Mouse (Mus musculus): ENCODE measurements around the gene Kcnma1.

Kcnma1 gene

DNA sequence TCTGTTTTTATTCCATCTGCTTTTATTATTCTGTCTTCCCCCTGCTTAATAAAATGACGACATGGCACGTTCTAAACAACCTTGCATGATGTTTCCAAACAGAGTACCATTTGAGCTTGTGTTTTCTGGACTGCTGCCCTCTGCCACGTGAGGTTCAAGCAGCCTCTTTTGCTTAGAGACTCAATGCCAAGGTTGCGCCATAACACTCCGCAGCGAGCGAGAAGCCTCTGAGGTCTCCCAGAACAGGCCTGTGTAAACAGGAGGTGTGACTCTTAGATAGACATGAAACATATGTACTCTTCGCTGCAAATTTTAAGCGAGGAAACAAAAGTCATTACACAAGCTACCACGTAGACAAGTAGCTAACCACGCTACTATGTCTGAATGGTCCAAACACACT, 55.2 kb downstream of the Kcnma1 start:
- DNase-seq, result no peak

GRCm38 (mm10) chr14:23957270-23957669, 57.0 kb downstream of the Kcnma1 start:
- DNase-seq, result no peak

GRCm38 (mm10) chr14:23943876-23944275, 70.4 kb downstream of the Kcnma1 start:
- DNase-seq, result no peak

GRCm38 (mm10) chr14:23943152-23943551, 71.1 kb downstream of the Kcnma1 start:
- DNase-seq, result no peak

DNA sequence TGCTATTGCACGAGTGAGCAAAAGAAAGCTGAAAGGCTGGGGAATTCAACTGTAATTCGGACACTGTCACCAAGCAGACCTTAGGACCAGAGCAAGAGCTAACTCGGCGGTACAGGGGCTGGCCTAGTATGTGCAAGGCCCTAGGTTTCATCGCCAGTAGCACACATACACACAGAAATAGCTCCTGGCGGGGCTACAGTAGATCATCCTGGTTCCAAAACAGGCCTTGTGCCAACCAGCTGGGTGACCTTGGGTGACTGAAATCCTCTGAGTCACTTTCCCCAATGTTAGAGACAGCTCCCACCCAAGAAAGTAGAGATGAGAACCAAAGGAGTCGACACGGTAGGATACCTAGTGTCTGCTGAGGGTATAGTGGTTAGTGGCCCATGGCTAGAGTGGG, 72.2 kb downstream of the Kcnma1 start:
- no peak for DNase-seq

DNA sequence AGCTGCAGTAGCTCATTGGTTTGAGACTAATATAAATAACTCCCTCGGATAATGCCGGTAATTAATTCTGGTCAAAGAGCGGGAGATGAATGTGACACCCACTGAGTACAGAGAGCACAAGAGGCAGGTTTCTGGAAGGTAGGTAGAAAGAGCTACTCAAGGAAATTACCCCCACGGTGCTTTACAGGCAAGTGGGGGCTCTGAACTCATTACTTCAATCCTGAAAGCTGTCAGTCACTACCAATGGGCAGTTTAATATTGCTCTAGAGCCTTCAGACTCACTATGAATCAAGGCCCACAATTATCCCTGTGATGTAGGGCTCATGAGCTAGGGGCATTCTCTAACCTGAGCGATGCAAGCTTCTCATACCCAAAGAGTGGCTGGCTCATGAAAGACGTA, 79.3 kb downstream of the Kcnma1 start:
- no peak for DNase-seq

DNA sequence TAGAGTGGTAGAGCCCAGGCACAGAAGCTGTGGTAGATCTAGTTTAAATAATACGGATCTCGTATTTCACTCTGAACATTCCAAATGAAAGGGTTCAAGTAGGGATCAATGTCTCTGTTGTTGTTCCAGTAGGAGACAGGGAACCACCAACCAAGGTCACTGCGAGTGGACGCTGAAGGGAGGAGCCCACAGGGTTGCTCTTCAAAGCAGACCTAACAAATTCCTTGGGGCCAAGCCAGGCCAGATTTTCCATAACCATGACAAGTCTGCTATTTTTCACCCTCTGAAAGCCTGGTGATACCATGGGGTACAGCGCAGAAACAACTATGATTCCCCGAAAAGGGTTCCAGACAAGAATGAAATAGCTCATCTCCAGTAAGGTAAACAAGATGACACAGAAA, 82.6 kb downstream of the Kcnma1 start:
- DNase-seq, result no peak

- DNase-seq, result no peak
These were observed 85.1 kb downstream of the Kcnma1 start for GRCm38 (mm10) chr14:23929168-23929567.

- no peak for DNase-seq
These were observed 90.9 kb downstream of the Kcnma1 start for GRCm38 (mm10) chr14:23923356-23923755.

DNA sequence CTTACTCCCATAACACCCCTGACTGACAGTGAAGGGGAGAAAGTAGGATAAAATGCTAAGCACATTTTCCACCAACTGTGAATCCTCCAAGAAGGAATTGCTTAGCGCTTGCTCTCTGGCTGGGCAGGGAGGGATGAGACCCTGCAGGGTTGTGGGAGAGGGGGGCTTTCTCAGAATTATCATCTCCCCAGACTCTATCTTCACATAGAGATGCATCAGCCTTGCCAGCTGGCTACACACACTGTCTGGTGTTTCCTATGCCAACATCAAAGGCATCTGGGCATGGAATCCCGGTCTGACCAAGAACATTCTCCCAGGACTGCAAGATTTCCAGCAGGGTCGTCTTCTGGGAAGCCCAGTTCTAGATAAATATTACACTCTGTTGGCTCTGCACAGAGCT, 91.5 kb downstream of the Kcnma1 start:
- no peak for DNase-seq

DNA sequence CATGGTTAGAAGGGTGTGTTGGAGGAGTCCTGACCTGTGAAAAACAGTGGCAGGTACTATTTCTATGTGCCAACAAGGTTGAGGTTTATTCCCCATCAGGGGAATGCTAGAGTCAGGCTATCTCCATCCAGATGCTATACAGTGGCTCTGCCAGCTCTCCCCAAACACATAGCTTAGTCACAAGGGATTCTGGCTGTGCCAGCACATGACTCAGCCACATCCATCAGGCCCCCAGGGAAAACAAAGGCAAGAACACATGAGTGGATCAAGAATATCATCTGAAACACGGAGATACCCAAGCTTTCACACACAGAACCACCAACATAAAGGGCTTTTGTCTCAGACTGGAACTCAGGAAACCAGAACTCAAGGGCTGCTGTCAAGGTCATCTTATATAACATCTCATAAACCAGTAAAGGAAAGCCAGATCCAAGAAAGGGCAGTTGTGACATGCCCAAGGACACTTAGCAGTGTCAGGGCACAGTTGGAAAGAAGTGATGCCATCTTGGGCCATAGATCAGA, 103.1 kb downstream of the Kcnma1 start:
- DNase-seq, result no peak

DNA sequence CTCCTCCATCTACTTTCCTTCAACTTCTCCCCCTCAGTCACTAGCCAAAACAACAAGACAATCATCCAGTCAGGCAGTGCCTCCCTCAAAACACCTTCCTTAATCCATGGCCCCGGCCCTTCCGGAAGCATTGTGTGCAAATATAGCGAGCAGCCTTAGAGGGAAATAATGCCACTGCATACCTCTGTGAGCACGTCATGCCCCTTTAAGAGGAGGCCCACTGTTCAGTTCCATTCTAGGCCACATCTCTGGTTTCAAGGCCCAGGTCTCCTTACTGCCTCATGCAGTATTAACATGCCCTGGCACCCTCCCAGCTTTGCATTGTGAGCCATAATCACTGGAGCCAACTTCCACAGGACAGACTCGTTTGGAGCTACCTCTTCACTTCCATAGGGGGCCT, 105.7 kb downstream of the Kcnma1 start:
- no peak for DNase-seq

GRCm38 (mm10) chr14:23902636-23903279, 111.5 kb downstream of the Kcnma1 start:
- no peak for DNase-seq

GRCm38 (mm10) chr14:23899462-23899861, 114.8 kb downstream of the Kcnma1 start:
- DNase-seq, result no peak

DNA sequence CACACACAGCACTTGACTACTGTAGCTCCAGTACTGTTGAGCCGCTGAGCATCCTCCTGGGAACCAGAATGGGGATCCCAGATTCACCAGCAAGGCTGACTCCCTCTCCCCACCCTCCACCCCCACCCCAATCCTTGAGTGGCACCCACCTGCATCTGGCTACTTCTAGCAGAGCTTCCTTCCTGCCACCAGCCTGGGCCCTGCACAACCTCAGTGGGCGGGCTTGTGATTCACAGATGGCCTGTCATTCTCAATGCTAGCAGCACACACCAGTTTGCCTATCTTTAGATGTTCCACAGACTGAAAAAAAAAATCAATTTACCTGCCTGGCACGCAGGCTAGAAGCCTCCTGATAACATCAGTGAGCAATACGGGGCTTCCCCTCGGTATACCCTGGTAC, 116.5 kb downstream of the Kcnma1 start:
- DNase-seq, result no peak

- no peak for DNase-seq
These were observed 118.3 kb downstream of the Kcnma1 start for GRCm38 (mm10) chr14:23896036-23896435.

- DNase-seq, result no peak
These were observed 128.2 kb downstream of the Kcnma1 start for GRCm38 (mm10) chr14:23886112-23886511.

- no peak for DNase-seq
These were observed 128.8 kb downstream of the Kcnma1 start for GRCm38 (mm10) chr14:23885539-23885938.

GRCm38 (mm10) chr14:23885071-23885470, 129.2 kb downstream of the Kcnma1 start:
- no peak for DNase-seq

- DNase-seq, result no peak
These were observed 132.3 kb downstream of the Kcnma1 start for GRCm38 (mm10) chr14:23882001-23882400.

- DNase-seq, result no peak
These were observed 135.0 kb downstream of the Kcnma1 start for GRCm38 (mm10) chr14:23879331-23879730.

DNA sequence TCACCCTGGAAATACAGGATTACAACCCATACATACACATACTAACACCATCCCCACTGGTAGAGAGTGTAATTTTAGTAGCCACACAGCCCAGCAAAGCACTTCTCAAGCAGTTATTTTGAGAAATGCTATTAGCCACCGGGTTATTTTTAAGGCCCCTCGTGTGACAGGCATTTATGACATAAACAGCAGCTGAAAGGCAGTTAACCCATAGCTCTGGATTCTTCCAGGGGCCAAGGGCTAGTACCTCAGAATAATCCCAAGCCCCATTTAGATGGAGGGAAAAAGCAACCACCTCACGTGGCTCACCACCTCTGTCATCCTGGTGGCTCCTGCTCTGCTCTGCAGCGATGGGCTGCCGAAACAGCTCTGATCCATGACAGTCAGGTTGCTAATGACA, 136.7 kb downstream of the Kcnma1 start:
- DNase-seq, result no peak

- no peak for DNase-seq
These were observed 139.7 kb downstream of the Kcnma1 start for GRCm38 (mm10) chr14:23874545-23874944.

DNA sequence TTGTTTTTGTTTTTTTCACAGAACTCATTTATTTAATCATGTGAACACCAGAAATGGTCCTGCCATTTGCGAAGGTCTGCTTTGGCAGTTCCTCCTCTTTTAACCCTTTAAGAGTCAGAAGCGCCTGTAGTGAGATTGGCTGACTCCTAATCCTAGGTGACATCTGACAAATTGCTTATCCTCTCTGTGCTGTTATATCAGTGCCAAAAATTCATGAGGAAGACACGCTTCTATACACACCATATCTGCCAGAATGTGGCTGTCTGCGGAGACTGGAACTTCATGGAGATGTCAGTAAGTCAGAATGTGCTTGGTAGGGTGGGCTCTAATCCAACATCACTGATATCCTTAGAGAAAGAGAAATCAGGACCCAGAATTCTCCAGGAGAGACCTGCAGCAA, 157.3 kb downstream of the Kcnma1 start:
- DNase-seq, result no peak

DNA sequence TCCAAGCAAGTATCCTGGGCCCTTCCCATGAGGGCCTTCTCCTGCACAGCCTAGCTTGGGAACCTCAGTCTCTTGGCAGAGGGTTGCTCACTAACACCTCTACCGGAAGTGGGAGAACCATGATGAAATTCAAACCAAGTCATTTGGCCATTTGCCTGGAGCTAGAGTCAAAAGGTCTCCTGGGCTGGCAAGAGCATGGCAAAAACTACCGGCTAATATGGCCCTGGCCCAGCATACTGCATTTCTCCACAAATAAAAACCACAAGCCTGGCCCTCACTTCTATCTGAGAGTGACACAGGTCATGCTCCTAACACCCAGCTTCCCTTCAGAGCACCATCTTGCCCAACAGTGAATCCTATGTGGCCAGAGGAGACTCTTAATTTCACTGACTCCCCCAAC, 159.3 kb downstream of the Kcnma1 start:
- no peak for DNase-seq

Data from thymus, postnatal 36 days (tissue).